Mouse (Mus musculus) urinary bladder, postnatal 4 days (tissue): ENCODE measurements at regions not wholly inside any gene's neighbourhood (a gene's known extent, or its start where the extent isn't known, plus 50 kb on each side); places are given as distances from the start of the nearest gene placed in this dataset.

Experiments used
- DNase-seq, 2 experiments: peaks; one replicate each; pipeline ENCODE4 v3.0.0; 2021 to 2022; ENCODE audit warnings: low spot score in 2 of 2

- no peak for DNase-seq
Observed at GRCm38 (mm10) chr3:115655020-115655419, 59.9 kb downstream of the S1pr1 start.

GRCm38 (mm10) chr3:115652236-115652635 lies 62.6 kb downstream of the S1pr1 start:
- DNase-seq: no peak

GRCm38 (mm10) chr3:115649338-115650117 lies 65.3 kb downstream of the S1pr1 start:
- no peak for DNase-seq

- no peak for DNase-seq
Observed at GRCm38 (mm10) chr3:115646993-115647392, 67.9 kb downstream of the S1pr1 start.

DNA sequence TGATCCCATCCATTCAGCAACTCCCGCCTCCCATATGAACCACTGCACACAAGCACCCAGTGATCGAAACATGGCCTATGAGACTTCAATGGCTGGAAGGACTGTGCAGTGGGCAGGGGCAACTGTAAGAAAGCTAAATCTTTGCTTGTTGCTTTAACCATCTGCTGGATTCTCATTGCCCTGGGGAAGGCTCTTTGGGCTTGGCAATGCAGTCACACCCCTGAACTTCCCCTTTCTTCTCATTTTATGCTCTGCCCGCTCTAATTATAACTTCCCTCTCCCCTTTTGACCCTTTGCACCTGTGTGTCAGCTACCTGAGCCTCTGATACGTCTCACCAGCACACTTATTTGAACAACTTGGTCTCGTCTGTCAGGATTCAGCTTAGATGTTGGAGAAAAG lies 70.6 kb downstream of the S1pr1 start:
- no peak for DNase-seq

GRCm38 (mm10) chr3:115642846-115643260 lies 72.0 kb downstream of the S1pr1 start:
- DNase-seq: peak; percentile 67 to 86

GRCm38 (mm10) chr3:115642001-115642845 lies 72.6 kb downstream of the S1pr1 start:
- DNase-seq: peak in 1 of 2 experiments; percentile 28

DNA sequence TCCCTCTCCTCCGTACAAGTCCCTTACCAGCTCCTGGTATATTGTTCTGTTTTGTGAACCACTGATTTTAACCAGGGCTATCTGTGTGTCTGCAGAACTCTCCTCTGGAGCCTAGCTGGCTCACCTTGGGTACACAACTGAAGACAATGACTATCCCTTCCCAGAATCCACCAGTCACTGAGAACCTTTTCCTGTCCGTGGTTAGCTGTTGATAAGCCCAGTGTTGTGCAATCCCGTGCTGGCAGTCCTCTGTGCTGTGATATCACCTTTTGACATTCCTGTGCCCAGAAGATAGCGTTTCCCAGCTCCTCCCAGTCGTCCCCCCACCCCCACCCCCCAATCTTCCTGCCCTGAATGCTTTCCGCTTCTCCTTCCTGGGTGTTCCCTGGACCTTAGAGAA lies 73.5 kb downstream of the S1pr1 start:
- no peak for DNase-seq

DNA sequence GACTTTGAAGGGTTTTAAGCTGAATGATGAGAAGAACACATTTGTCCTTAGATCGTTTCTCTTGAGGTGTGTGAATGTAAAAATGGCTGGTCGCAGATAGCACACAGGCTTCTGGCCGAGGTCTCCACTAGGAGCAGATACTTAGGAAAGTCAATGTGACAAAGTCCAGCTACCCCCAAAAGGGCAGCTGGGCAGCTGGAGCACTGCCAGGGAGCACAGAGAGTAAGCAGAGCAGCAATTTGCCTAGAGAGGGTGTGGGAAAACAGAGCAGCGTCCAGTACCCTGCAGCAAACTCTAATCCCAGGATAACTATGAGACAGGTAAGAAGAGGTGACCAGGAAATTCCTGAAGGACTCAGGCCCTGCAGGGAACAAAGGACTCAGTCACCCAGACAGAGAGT lies 79.4 kb downstream of the S1pr1 start:
- DNase-seq: no peak

- DNase-seq: no peak
Observed at GRCm38 (mm10) chr3:115635081-115635480, 79.8 kb downstream of the S1pr1 start.

GRCm38 (mm10) chr3:115632417-115632743 lies 82.5 kb downstream of the S1pr1 start:
- no peak for DNase-seq

DNA sequence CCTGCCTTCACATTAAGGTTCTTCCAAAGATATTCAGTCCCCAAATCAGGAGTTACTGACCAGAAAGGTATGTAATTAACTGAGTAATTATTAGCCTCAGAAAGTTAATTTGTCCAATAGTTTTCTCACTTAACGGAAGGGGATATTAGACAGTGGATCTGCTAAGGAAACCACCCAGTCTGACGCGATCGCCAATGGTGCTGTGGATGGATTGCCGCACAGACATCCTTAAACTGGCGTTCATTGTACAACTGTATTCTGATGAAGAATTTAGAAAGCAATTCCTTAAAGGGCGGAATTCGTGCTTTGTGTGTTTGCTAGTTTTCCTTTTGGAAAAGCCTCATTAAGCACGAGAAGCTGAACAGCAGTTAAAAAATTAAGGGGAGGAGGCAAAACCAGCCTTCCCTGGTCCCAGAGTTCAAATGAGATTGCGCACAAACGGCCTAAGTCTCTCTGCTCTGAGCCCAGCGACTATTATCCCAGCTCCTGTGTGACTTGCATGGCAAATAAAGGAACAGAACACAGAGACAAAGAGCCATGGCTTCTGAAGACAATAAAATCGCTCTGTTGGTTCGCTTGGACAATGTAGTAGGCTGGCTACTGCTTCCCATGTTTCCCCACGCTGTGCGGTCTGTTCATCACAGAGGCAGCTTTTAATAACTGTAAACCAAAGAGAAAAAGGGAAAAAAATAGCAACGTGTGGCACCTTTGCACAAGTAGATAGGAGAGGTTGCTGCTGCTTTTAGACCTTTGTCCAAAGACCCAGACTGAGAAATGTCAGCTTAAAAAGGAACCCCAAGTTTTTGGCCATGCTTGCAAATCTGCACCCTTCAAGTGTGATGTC lies 83.1 kb downstream of the S1pr1 start:
- DNase-seq: no peak

GRCm38 (mm10) chr3:115622920-115623319 lies 92.0 kb downstream of the S1pr1 start:
- no peak for DNase-seq

DNA sequence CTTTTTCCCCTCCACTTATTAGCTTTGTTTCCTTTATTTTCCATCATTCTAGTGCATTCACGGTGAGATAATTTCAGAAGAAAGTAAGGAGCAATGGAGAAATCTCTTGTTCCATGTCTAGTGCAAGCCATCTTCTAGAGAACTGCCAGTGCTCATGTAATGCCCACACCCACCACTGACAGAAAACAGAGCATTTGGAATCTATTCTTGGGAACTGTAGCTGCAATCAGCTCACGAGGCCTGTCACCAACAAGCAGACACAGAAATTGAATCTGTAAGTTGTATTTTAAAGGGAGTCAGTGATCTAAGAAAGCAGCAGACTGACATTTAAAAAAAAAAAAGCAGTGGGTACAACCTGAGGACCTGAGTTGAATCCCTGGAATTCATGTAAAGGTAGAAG lies 92.6 kb downstream of the S1pr1 start:
- no peak for DNase-seq

DNA sequence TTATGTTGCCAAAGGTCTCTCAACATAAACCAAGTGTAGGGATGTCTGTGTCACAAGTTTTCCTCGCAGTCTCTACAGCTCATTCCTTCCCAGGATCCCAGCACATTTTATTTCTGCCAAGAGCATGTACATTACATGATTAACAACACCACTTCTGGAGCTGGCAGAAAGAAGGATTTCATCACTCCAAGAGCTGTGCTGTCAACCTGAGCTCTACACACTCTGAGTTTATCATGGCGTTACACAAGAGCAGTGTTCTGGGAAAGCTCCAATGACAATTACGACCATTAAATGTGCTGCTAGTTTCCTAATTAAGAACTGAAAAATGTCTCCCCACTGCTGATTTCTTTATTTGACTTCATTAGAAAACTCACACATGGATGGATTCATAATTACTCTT lies 94.9 kb downstream of the S1pr1 start:
- DNase-seq: no peak

DNA sequence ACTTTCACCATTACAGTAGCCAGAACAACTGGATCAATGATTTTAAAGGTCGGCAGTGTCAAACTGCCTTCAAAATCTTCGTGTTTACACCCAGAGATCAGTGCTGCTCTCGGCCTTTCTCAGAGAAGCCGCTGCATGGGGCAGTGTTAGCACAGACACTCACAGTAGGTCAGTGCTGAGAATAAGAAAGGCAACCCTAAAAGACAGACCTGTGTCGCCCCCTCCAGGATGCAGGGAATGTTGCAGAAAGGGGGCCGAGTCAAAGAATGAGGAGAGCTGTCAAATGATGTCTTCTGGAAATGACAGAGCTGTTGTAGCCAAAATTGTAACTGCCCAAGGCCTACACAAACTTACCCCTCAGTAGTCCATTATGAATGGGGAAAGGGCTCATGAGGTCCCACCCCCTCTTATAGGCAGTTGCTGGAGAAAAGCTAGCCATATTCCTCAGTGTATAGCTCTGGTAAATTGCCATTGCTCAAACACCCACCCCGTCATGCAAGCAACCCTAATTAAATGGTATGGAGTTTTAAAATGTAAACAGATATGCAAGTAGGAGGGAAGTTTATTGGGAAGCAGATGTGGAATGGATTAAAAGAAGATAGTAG lies 98.8 kb downstream of the S1pr1 start:
- DNase-seq: no peak

GRCm38 (mm10) chr3:115612859-115613258 lies 102.0 kb downstream of the S1pr1 start:
- DNase-seq: no peak

GRCm38 (mm10) chr3:115608087-115608486 lies 106.8 kb downstream of the S1pr1 start:
- no peak for DNase-seq

DNA sequence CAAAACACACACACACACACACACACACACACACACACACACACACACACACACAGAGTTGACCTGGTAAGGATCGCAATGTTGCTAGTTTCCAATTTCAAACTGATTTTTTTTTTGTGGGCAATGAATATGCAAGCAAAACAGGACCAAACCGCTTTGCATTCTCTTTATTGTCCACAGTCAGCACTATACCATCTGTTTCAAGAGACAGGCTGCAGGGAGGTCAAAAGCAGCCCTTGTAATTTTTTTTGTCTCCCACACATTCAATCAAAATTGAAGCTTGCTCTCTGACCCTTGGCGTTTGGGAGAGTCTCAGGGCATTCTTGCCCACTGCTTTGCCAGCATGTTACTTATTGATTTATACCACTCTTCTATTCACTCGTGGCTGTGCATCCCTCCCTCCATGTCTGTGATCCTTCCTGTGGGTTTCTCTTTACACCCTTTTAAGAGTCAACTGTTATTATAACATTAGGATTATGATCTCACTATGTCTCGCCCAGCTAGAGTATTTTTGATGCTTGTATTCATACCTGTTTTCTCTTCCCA lies 110.1 kb downstream of the S1pr1 start:
- no peak for DNase-seq

DNA sequence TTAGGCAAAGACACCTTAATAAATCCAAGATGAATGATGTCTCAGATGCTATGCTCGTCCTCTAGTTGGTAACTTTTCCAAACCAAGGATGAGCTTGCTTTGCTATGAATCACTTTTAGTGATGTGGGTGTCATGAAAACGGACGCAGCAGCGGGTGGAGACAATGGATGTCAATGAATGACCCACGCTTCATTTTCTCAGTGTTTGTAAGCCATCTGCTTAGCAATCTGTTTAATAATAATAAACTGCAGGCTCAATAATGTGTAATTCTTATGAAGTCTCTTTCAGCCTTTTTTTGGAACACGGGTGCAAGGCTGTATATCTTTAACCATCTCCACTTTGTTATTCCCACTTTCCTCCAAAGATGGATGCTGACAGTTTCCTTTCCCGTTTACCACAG lies 110.6 kb downstream of the S1pr1 start:
- no peak for DNase-seq

DNA sequence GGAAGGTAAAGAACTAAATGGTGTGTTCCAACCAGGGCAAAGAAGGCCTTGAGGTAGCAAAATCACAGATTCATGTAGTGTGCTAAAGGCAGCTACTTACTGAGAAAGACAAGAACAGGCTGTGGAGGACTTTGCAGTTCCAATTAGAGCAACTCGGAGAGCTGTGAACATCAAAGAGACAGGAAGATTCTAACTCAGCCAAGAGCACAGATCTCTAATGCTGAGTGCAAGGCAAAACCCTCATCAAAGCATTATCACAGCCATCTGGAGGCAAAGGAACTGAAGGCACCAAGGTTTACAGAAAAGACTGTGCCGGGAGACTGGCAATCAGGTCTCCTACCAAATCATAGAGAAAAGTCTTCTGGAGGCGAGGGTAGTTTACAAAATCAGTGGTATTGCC lies 111.1 kb downstream of the S1pr1 start:
- DNase-seq: no peak

DNA sequence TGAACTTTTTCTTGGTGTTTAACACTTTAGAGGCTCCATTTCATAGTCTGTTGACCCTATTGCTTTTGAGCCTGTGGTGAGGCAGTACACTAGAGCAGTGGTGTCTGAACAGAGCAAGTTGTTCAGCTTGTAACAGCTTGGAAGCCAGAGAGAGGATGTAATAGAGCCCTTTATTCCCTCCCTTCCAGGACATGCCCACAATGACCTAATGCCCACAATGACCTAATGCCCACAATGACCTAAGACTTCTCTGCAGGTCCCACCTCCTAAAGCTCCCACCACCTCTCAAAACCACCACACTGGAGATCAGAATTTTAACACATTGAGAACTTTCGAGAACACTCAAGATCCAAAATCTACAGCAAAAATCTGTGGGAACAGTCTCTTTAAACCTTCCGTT lies 115.6 kb downstream of the S1pr1 start:
- DNase-seq: no peak
